Mouse (Mus musculus): Measurements from ENCODE around the gene Gm49378.

Gene Gm49378

DNA sequence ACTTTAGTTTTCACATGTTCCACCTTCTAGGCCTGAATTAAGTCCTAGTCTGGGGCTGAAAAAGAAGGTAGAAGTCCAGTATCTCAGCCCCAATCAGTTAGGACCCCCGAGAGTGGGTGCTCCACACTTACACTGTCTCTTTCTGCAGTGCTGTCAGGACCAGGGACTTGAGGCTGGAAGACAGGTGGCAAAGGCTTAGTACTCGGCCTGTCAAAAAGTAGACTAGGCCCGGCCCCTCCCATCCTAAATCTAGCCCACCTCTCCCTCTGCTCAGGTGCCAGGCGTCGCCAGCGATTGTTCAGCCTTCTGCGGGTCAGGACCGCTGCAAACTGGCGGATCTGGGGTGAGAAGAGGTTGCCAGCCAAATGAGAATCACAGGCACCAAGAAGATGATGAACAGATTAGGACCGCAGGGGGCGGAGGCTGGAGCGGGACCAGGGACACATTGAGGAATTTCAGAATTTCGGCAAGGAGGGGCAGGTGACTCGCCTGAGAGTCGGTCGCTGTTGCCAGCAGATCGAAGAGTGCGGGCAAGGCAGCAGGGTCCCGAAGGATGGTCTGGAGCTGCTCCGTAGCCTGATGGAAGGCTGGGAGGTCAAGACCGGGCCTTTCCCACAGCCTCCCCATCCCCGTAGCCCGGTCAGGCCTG is 2.7 kb downstream of the Gm49378 start:
- peak; percentile 15 to 17 for DNase-seq (ENCODE audit: low spot score in 2 of 2)

- no peak for DNase-seq (ENCODE audit: low spot score in 2 of 2)
Measured at GRCm38 (mm10) chr14:55629312-55629711, 8.4 kb downstream of the Gm49378 start.

GRCm38 (mm10) chr14:55628077-55628827 is 9.4 kb downstream of the Gm49378 start:
- DNase-seq (ENCODE audit: low spot score in 2 of 2): no peak

DNA sequence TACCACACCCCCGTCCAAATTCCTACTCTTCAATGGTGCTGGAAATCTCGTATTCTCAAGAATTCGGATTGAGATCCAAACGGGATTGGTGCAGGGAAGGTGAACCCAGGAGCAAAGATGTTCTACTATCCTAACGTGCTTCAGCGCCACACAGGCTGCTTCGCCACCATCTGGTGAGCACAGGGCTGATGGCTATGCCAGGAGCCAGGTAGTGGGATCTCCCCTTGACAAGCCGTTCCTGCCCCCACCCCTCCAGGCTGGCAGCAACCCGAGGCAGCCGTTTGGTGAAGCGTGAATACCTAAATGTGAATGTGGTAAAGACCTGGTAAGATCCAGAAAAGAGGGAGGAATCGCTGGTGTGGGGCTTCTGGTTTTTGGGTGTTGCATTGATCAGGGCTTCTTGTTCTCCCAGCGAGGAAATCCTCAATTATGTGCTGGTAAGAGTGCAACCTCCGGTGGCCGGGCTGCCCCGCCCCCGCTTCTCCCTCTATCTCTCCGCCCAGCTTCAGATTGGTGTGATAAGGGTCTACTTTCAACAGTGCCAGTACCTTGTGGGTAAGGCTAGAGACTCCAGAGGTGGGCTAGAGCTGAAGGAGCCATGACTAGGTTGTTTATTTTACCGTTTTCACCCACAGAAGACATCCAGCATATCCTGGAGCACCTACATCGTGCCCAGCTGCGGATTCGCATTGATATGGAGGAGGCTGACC is 19.1 kb downstream of the Gm49378 start:
- DNase-seq (ENCODE audit: low spot score in 2 of 2): no peak

- DNase-seq (ENCODE audit: low spot score in 2 of 2): no peak
Measured at GRCm38 (mm10) chr14:55617822-55618221, 19.9 kb downstream of the Gm49378 start, which contains the start of gene Rec8. Rec8 (plus strand) TSS chr14:55618037.

DNA sequence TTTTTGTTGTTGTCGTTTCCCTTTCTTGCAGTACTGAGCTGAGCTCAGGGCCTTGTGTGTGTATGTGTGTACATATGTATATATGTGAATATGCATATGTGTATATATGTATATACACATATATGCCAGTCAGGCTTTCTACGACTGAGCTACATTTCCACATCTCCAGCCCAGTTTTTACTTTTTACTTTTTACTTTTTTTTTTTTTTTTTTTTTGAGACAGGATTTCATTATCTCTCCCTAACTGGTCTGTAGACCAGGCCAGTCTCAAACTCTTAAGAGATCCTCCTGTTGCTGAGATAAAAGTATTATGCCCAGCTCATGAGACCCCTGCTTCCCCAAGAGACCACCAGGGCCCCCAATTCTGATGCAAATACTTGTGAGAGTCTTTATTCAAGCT is 20.9 kb downstream of the Gm49378 start:
- no peak for DNase-seq (ENCODE audit: low spot score in 2 of 2)

- DNase-seq (ENCODE audit: low spot score in 2 of 2): no peak
Measured at GRCm38 (mm10) chr14:55615876-55616275, 21.8 kb downstream of the Gm49378 start.

GRCm38 (mm10) chr14:55614565-55615178 is 23.0 kb downstream of the Gm49378 start:
- DNase-seq (ENCODE audit: low spot score in 2 of 2): no peak

DNA sequence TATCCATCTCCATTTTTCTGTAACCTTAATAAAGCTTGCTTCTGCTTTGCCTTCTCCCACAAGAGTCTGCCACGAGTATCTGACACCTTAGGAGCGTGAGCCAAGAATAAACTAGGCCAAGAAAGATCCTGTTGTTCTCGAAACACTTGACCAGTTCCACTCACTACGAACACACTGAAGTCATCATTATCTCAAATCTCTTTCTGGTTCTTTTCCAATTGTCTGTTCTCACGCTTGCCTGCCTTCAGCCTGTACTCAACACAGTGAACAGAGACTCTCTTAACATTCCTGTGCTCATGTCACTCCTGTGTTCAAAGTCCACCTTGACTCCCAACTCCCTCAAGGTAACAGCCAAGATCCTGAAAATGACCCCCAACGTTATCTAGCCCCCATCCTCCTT is 24.3 kb downstream of the Gm49378 start:
- DNase-seq (ENCODE audit: low spot score in 2 of 2): no peak

DNA sequence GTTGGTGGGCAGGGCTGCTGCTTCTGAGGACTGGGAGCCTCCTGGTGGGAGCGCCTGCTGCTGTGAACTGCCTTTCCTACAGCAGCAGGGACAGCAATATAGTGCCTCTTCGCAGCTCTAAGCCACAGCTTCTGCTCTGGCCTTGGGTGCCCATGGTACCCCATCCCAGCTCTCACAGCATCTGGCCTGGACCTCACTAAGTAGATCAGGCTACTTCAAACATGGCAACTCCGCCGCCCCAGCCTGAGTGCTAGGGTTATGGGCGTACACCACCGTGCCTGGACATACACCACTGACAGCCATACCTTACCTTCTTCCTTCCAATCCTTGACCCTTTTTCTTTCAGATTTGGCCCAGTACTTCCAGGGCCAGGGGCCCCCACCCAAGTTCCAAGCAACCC is 29.4 kb downstream of the Gm49378 start:
- no peak for DNase-seq (ENCODE audit: low spot score in 2 of 2)

DNA sequence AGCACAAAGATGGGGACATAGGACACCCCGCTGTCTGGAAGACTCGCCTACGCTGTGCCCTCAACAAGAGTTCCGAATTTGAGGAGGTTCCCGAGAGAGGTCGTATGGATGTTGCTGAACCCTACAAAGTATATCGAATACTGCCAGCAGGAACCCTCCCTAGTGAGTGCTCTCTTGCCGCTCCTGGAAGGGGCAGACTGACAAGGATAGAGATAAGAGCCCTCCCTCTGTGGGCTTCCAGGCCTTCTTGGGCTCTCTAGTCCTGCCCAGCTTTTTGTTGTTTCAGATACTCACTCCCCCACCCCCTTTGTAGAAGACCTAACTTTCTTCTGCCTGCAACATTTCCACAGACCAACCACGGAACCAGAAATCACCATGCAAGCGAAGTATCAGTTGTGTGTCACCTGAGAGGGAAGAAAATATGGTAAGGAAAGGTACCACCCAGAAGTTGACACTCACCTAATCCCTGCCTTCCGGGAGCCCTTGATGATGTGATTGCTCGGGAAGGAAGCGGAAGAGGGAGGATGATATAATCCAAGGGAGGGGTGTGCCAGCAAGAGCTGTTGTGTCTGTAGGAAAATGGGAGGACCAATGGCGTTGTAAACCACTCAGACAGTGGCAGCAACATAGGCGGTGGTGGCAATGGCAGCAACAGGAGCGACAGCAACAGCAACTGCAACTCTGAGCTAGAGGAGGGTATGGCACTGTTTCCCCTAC is 31.8 kb downstream of the Gm49378 start:
- no peak for DNase-seq (ENCODE audit: low spot score in 2 of 2)

DNA sequence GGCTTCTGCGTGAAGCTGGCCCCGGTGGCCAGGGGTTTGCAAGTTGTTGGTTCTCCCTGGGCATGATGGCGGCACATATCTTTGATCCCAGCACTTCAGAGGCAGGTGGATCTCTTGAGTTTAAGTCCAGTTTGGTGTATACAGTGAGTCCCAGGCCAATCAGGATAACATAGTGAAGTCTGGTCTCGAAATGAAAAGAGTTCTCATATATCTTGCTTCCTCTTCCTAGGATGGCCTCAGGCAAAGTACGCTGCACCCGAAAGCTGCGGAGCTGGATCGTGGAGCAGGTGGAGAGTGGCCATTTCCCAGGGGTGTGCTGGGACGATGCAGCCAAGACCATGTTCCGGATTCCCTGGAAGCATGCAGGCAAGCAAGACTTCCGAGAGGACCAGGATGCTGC is 32.9 kb downstream of the Gm49378 start:
- DNase-seq (ENCODE audit: low spot score in 2 of 2): no peak

DNA sequence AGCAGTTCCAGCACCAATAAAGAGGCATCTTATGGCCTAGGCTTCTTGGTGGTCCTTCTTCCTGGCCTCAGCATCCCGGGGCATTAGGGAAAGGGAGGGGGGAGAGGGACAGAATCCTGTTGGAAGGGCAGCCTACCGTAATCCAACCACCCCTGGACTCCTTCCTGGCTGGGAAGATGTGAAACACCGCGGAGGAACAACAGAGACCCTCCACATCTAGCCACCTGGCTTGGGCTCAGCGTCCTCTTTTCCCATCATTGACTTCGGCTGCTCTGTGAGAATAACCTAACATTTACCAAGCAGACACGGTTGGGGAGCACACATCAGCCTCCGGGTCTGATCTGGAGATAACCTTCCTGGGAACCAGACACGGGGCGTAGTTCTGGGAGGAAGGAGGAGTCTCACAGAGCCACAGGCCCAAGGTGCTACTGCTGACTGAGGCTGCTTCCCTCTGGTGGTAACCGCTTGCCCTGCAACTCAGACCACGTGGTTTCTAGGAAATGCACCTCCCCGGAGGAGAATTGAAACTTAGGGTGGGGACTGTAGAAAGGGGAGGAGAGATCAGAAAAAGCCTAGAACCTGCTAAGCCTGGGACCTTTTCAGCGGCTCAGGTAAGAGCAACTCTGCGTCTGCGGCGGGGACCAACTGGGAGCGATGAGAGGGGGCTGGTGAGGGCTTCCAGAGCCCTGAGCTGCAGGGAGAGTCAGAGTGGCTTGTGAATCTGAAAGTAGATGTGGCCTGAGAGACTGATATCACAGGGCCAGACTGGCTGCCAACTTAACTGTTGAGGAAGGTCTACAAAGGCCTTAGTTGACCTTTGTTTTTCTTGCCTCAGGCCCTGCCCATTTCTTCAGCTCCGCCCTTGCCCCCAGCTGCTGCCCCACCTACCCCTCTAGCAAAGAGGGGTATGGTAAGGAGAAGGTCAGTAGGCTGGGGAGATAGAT is 33.8 kb downstream of the Gm49378 start:
- DNase-seq (ENCODE audit: low spot score in 2 of 2): peak; percentile 81 to 86

DNA sequence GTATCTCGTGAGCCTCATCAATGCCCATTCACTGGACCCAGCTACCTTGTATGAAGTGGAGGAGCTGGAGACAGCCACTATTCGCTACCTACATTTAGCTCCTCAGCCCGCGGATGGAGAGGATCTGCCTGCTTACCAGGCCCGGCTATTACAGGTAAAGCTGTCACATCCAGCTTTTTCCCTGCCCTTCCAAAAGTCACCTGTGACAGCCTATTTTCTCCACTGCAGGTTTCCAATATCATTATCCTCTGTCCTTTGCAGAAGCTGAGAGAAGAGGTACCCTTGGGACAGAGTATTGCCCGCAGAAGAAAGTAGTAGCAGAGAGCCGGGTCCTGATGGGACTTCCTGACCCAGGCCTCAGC is 34.4 kb downstream of the Gm49378 start, which contains the start of gene Irf9:
Gene Irf9 (plus strand): TSS at position 301 of the 362 bp plus-strand sequence.
- DNase-seq (ENCODE audit: low spot score in 2 of 2): no peak

GRCm38 (mm10) chr14:55598521-55599390 is 38.9 kb downstream of the Gm49378 start:
- DNase-seq (ENCODE audit: low spot score in 2 of 2): no peak

DNA sequence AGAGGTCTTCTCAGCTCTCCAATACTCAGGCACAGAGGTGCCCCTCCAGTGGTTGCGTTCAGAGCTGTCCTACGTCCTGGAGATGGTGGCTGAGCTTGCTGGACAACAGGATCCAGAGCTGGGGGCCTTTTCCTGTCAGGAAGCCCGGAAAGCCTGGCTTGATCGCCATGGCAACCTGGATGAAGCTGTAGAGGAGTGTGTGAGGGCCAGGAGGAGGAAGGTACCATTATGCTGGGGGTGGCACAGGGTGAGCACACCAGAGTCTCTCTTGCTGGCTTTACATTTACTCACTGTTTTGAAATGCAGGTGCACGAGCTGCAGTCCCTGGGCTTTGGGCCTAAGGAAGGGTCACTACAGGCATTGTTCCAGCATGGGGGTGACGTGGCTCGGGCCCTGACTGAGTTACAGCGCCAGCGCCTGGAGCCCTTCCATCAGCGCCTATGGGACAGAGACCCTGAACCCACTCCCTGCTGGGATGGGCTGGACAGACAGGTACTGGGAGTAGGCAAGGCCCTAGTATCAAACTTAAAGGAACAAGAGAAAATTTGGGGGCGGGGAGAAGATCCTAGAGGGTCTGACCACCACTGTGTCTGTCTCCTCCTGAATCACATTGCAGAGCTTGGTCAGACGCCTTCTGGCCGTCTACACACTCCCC is 41.5 kb downstream of the Gm49378 start:
- DNase-seq (ENCODE audit: low spot score in 2 of 2): no peak

DNA sequence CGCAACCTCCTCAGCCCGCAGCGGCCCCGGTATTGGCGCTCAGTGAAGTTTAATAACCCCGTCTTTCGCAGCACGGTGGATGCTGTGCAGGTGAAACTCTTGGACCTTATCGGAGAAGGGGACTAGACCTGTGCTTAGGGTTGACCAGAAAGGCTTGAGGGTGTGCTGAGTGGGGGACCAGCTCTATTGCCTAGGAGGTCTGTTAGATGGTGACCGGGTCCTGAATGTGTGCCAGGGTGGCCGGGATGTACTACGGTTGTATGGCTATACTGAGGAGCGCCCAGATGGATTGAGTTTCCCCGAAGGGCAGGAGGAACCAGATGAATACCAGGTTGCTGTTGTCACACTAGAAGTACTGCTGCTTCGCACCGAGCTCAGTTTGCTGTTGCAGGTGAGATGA is 45.5 kb downstream of the Gm49378 start:
- DNase-seq (ENCODE audit: low spot score in 2 of 2): no peak

DNA sequence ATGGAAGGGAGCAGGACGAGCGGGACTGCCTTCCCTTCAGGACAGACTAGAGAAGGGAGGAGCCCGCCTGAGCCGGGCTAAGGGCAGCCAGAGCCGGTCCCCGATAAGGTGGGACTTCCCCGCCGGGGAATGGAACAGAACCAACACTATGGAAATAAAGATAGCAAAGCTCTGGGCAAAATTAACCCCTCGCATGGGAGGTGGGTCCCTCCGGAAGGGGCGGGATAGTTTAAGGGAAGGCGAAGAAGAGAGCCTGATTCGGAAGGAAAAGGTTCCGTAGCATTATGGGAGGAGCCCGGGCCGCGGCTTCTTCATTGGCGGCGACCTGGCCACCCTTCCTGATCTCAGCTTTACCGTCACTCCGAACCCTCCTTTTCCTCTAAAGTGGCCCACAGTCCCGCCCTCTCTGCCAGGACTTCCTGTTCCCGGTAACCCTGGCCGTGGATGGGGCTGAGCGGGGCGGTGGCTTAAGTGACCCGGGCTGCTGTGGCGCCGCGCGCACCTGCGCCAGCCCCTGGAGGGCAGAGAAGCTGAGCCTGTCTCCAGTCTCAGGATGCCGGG is 46.3 kb downstream of the Gm49378 start, which contains the start of gene Rnf31:
Gene Rnf31 (plus strand): TSS at position 378 of the 561 bp plus-strand sequence.
- DNase-seq (ENCODE audit: low spot score in 2 of 2): peak; percentile 94 to 97
